Mouse (Mus musculus): ENCODE results near the gene Ets1.

The Ets1 gene

DNA sequence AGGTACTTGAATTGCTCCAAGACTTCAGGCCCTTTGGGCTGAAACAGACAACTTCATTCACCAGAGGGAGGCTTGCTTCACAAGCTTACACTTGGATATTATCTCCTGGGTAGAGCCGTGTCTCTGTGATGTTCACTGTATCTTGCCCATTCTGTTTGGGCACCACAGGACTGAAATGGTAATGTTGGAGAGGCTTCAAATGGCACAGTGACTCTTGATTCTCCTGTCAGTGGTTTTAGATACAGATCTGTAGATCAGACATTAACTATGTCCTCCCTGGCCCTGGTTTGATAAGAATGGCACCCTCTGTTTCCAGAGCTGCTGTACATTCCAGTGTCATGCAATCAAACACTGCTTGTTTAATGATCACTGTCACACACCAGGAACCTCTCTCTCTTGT lies 77.1 kb downstream of the Ets1 start:
- no peak for DNase-seq

- DNase-seq: no peak
Observed at GRCm38 (mm10) chr9:32713790-32714189, 77.8 kb downstream of the Ets1 start.

DNA sequence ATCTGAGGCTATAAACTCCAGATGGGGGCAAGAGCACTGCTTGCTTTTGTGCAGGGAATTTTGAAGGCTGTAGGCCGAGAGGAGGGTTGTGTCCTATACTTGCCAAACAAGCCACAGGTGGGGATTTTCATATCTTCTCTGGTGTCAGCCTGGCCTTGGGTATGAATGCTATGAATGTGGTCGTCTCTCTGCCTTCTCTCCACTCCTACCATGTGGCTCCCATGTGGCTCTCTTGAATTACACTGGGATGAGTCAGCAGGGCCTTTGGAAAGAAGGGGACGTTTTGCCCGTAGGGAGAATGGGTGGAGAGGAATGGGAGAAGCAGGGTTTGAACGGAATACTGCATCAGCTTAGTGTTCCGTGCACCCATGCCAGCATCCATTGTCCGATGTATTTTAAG lies 78.5 kb downstream of the Ets1 start:
- DNase-seq: no peak

DNA sequence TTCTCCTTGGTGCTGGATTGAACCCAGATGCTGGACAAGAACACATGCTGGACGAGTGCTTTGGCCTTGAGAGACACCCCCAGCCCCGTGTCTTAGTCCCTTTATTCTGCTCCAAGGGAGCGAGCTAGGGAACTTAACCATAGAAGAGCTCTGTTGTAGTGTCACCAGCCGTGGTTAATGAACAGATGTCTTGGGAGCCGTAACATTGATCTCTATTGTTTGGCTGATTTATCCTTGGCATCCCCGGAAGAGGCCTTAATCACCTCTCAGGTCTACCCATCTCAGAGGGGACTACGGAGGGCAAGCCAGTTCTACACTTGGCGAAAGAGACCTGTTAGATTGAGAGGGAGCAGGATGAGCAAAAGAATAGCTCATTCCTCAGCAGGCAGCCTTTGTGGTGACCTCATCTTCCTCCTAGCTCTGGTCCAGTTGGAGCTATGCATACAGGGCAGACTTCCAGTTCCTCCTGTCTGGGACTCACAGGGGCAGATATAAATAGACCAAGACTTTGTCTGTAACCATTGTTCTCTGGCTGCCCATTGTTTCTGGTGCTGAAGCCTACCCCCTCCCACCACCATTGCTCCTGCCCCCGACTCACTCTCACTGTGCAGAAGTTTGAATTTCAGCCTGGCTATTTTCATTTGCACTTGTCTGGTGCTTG lies 79.9 kb downstream of the Ets1 start:
- peak; percentile 73 for DNase-seq

DNA sequence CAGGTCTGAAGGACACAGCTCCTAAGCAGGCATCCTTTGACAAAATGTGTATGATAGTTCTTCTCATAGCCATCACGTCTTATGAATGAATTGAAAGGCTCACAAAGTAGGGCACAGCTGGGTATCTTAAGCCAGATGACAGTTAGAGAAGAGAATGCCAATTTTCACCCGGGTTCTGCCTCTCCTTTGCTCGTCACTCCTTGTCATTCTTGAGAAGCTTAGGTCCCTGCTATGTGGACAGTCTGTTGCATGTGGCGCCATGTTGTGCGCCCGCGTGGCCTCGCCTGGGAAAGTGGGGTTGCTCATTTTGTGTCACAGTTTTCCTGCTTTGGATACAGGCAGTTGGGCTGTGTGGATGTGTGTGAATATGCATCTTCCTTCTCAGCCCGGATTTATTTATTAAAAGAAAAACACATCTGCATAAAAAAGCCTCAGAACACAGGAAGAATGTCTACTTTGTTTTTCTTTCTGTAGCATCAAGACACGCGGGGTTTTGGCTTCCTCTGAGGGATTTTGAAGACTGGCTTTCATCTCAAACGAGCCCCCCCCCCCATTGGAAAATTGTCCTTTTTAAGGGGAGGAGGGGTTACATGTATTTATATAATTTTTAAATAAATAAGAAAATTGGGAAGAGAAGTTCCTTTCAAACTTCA lies 81.4 kb downstream of the Ets1 start:
- DNase-seq: no peak

GRCm38 (mm10) chr9:32717931-32718820 lies 82.2 kb downstream of the Ets1 start:
- no peak for DNase-seq

- DNase-seq: no peak
Observed at GRCm38 (mm10) chr9:32718868-32719267, 82.8 kb downstream of the Ets1 start.

GRCm38 (mm10) chr9:32719941-32720263 lies 83.9 kb downstream of the Ets1 start:
- DNase-seq: no peak

DNA sequence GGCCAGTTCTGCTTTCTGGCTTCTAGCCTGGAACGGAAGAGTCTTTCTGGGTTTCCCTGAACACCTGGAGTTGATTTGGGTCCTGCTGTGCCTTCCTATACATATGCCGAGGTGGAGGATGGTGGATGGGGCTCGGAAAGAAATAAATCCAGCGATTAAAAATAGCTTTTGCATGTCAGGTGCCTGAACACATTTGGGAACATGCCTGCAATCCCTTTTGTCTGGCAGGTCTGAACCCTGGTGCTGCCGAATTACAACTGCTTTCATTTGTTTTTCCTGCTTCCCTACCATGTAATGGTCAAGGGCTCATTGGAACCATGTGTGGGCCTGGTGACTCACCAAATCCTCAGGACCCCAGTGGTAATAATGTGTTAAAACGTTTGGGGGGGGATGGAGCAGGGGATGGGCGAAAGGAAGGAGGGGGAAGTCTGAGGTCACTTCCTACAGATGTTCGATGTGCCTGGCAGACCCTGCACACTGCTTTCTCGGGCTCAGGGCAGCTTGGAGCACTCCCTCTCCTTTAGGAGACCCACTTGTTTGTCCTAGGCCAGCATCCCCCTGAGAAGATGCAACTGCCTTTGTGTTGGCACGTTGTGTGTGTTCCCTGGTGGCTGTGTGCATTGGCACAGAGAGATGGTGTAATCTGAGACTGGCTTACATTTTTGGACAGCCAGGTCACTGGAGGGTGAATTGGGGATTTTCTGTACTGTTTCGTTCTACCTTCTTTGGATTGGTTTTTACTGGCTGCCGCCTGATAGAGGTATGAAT lies 84.4 kb downstream of the Ets1 start:
- no peak for DNase-seq

DNA sequence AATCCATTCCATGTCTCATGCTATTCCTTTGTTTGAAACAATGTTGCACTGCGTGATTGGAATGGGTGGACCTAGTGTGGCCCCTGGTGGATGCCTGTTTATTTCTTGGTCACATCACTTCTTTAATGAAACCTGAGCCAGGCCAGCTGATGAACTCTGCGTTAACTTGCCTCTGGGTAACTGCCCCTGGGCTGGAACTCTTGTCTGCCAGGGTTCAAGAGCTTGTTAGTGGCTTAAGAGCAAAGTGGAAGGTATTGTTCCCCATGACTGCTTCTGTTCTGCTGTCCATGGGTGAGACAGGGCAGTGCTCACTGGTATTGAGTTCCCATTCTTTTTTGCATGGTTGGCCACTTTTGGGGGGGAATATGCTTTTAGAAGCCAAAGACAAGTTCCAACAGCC lies 85.1 kb downstream of the Ets1 start:
- DNase-seq: no peak

GRCm38 (mm10) chr9:32722205-32722604 lies 86.2 kb downstream of the Ets1 start:
- DNase-seq: no peak

- DNase-seq: no peak
Observed at GRCm38 (mm10) chr9:32722969-32723368, 86.9 kb downstream of the Ets1 start.

- DNase-seq: no peak
Observed at GRCm38 (mm10) chr9:32724131-32724825, 88.3 kb downstream of the Ets1 start.

- no peak for DNase-seq
Observed at GRCm38 (mm10) chr9:32725902-32726301, 89.9 kb downstream of the Ets1 start.

GRCm38 (mm10) chr9:32726595-32726994 lies 90.6 kb downstream of the Ets1 start:
- DNase-seq: no peak

DNA sequence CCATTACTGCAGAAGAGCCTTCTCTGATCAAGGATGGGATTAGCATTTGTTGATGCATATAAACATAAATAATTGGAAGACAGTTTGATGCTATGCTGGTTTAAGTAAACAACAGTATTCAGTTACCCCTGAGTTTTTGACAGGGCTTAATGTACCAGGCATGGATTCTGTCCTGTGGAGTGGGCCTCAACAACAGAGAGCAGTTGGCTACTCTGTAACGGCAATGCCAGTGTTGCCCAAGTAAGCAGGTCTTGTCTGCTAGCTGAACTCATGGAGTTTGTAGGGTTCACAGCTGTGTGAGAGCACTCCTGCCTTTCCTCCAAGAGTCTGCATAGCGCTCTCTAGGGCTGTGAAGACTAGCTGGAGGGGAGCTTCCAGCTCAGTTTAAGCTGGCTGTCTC lies 91.0 kb downstream of the Ets1 start:
- no peak for DNase-seq

DNA sequence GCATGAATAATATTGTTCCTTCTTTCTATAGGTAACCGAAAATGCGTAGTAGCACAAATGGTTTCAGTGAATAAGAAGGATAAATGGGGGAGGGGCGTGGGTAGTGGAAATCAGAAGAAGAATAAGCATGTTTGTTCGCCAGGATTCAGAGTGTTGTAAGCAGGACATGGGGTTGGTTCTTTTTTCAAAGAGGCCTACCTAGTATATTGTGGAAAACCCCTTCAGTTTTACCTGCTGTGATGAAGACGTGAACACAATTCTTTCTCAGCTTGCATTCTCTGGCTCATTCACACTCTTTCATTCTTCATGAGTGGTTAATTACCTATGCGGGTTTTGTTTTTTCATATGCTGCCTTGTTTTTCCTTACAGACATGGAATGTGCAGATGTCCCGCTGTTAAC lies 92.3 kb downstream of the Ets1 start:
- no peak for DNase-seq

GRCm38 (mm10) chr9:32728806-32729205 lies 92.8 kb downstream of the Ets1 start:
- no peak for DNase-seq

DNA sequence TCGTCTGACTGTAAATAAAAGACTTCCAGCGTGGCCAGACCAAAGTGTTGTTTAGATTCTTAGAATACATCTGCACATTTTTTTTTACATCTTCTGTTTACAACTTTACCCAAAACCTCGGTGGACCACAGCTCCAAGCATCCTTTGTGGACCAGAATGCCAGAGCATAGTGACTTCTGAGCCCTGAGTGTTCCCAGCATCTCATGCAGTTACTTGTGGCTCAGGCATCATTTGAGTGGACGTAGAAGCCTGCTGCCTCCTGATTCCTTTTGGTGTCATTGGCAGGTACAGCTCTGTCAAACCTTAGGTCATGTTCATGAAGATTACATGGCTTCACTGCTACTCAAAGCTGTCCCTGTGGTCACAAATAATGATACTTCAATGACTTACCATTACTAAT lies 93.2 kb downstream of the Ets1 start:
- DNase-seq: no peak

GRCm38 (mm10) chr9:32730001-32730655 lies 94.1 kb downstream of the Ets1 start:
- no peak for DNase-seq

- no peak for DNase-seq
Observed at GRCm38 (mm10) chr9:32730656-32731590, 94.9 kb downstream of the Ets1 start.

Data from kidney, adult 9 months (tissue).